Mouse (Mus musculus) cerebellum, adult 9-11 months (tissue): ENCODE results near the gene Slit2.

ENCODE experiments used
- DNase-seq: peaks from one replicate; pipeline ENCODE4 v3.0.0; 2022

The Slit2 gene

DNA sequence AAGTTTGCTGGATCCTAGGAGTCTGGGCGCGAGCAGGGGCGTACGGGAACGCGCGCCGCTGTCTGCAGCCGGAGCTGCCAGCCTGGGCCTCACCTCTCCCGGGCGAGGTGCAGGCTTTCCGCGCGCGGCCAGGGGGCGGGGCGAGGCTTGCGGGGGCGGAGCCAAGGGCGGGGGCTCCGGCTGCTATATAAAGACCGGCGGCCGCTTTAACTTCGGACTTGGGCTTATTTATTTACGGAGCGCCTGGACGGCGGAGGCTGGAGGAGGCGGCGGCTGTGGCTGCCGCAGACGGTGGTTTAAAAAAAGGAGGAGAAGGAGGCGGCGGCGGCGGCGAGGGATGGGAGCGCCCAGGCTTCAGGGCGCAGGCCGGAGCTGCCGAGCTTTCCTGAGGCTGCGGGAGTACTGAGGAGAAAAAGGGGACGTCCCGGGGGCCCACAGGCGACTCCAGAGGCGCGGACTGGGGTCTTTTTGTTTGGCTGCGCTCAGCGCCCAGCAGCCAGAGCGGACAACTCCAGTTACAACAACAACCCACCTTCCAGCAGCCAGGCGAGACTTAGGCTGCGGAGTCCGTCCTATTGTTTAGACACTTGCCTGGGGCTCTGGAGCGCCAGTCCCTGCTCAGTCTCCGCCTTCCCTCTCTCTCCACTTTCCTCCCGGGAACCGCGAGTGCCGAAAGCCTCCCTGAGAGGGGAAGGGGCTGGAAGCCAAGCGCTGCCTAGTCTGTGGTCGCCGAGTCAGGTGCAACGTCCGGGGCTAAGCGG, at the start of gene Slit2:
Gene Slit2 (plus strand): TSS at position 198 of the 761 bp plus-strand sequence.
- no peak for DNase-seq

DNA sequence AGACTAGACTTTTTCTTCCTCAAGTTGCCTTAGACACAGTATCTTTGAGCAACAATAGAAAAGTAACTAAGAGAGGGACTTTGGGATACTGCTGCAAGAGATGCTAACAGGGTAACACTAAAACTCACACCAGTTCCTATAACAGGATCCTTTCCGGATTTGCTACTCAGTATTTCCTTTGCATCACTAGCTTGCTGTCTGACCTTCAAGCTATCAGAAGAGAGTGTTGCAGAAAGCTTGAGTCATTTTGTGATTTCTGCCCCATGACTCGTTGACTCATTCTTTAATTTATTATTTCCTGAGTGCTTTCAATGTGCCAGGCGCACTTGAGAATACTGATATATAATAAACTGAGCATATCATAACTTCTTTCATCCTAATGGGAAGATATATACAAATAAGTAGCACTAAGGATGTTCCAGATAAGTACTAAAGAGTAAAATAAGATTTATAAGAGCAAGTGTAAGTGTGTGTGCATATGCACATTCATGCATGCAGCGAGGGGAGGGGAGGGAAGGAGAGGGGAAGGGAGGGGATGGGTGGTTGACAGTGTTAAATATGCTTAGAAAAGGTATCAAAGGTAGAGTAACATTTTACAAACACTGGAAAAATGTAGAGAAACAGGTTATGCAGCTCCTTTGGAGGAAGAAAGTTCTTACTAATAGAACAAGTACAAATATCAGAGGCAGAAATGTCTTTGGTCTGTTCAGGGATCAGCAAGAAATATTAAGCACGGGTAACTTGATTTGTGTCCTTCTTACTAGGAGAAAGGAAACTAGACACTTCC, 44.2 kb upstream of the Slit2 start:
- DNase-seq, result no peak

- no peak for DNase-seq
Measured at GRCm38 (mm10) chr5:47956451-47956850, 26.5 kb upstream of the Slit2 start.

DNA sequence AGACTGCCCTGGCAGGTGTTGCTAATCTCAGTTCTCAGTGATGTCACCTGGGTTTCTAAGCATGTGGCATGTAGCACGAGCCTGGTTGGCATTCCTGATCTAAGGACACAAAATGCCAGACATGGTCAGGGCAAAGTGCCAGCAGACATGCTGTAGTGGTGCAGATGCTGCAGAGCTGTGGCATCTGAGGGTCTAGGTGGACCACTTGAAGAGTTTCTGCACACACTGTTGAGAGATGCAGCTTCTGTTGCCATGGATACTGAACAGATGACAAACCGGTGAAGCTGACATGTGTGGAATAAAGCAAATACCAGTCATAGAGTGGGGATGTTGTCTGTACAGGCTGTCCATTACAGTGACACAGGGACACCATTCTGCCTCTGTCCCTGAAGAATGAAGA, 7.1 kb upstream of the Slit2 start:
- DNase-seq, result no peak

DNA sequence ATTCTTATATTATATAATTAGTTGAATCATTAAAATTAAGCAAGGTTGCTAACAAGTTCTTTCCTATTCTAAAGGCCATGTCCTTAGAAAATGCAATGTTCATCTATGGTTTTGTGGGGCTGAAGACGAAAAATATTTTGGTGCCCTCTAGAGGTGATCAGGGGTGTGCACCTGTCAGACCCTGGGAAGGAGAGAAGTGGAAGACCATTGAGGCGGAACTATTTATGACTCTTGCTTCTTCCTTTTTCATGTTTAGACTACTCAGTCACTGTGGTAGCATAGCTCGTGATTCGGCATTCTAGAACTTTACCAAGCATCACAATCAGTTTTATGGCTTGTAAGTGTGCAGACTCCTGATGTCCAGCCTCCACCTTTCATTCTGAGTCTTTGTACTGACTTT, 3.6 kb upstream of the Slit2 start:
- DNase-seq, result no peak

GRCm38 (mm10) chr5:47980459-47980858, 2.5 kb upstream of the Slit2 start:
- DNase-seq, result no peak

DNA sequence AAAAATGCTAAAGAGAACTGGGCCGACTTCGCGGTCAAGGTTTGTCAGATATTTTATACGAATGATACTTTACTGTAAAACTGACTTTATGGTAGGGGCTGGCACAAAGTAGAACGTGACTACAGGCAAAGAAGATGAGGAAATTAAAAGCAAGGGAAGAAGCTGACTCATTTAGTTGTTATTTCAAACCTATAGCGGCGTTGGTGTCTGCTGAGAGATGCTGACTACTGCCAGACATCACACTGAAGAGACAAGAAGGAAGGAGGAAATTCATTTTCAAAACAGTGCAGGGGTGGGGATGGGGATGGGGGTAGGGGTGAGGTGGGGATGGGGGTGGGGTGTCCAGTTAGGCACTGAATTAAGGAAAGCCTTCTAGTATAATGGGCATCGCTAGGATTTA, 987 bp upstream of the Slit2 start:
- DNase-seq, result no peak

DNA sequence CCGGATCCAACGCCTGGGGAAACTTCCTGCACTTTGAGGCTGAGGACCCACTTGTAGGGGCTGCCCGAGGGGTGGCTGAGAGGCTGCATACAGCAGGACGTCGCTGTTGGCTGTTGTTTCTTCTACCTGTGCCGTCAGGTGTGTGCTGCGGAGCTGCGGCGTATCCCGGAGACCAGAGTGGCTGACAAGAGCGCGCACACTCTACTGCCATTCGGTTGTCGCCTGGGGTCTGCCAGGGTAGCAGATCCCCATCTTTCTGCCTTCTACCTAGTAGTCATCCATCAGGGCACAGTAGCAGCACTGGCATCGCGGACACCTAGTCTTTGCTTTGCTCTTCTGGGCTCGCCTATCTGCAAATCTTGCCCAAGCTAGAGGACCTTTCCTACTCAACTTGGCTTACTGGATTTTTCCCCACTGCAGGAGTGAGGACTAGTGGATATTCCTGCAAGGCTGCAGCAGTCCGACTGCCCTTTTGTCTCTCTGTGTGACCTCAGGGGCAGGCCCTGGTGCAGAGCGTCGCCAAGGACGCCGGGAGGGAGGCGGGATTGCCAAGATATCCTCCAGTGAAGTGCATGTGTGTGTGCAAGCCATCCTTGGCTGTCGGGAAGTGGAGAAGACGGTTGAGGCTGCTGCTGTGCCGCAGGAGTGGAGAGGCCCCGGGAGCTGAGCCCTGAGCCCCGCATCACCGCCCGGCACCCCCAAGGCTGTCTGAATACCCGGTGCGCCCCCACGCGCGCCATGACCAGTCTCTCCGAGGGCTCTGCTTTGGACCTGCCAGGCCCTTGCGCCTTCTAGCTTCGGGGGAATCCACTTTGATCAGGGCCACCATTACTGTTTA, 1.0 kb downstream of the Slit2 start:
- no peak for DNase-seq

DNA sequence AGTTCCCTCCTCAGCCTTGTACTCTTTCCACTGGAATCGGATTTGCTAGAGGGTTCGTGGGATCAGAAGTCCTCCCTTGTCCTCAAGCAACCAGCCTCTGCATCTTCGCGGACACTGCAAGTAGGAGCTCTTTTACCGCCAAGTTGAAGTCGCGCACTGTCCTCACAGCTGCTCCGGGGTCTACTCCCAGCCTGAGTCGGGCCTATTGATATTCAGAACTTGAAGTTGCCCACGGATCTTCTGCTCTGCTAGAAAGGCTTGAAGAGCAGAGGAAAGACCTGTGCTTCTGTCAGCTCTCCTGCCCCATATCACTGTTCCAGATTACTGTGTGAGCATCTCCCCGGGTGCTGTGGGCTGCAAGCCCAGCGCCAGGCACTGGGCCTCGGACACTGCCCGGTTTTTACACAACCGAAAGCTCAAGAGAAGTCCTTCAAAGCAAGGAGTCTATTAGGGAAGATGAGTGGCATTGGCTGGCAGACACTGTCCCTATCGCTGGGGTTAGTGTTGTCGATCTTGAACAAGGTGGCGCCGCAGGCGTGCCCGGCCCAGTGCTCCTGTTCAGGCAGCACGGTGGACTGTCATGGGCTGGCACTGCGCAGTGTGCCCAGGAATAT, 1.8 kb downstream of the Slit2 start:
- DNase-seq, result no peak

GRCm38 (mm10) chr5:47985198-47985631, 2.3 kb downstream of the Slit2 start:
- DNase-seq, result no peak

DNA sequence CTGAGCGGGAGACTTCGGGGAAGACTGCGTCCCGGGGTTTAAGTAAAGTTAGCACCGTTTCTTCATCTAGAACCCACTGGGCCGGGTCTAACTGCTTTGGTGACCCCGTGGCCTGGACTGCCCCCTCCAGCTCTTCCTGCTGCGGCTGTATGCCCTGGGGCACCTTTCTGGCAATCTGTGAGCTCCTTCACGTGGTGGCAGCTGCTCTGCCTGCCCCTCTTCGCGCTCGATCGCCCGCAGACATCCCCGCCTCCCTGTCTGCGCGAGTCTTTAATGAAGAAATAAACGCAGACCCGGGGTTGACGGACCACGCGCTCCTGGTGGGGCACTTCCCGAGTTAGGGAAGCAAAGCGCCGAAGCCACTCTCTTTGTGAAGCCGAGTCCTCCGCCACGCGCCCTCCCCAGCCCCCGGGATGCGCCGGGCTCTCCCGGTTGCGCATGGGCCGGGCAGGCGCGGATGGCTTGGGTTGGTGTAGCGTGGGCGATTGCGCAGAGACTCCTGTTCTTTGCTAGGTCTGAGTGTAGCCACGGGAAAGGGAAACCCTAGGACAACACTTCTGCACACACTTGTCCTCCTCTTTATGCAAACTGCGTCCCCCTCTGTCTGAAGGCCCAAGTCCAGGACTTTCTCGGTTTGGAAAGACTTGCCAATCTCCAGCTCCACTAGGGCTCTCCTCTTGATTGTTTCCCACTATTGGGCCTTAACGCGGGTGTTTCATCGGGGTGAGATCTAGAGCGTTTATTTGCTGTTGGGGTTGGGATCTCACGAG, 3.1 kb downstream of the Slit2 start:
- no peak for DNase-seq

GRCm38 (mm10) chr5:47990926-47991325, 8.0 kb downstream of the Slit2 start:
- DNase-seq, result no peak

GRCm38 (mm10) chr5:48003708-48004415, 20.9 kb downstream of the Slit2 start:
- DNase-seq, result no peak

GRCm38 (mm10) chr5:48005533-48005932, 22.6 kb downstream of the Slit2 start:
- no peak for DNase-seq

DNA sequence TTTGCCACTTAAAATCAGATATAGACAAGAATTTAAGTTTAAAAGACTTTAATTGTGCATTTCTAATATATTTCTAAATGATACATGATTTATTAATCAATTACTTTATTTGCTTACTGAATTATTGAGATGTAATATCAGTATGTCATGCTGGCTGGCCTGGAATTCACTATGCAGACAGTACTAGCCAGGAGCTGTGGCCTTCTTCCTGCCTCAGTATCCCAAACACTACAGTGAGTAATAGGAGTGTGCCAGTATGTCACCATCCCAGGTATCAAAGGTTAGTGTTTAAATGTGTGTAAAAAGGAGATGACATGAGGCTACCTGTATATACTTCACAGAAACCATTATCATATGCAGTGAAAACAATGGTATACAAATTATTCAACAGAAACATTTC, 23.1 kb downstream of the Slit2 start:
- DNase-seq, result no peak

- DNase-seq, result no peak
Measured at GRCm38 (mm10) chr5:48023441-48023840, 40.5 kb downstream of the Slit2 start.

DNA sequence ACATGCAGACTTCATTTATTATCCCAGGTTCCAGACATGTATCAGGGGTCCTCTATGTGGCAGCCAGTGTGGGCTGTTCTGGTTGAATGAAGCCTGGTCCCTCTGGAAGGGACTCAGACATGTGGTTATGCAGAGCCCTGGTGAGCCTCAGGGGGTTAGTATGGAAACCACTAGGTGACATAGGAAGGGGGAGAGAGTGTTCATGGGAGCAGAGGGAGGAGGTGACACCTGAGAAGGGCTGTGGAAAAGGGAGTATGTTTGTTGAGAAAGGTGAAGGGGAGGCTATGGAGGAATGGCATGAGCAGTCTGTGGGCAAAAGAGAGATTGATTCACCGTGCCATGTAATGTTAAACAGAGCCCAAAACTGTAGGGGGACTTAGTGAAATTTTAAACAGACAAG, 51.9 kb downstream of the Slit2 start:
- no peak for DNase-seq

DNA sequence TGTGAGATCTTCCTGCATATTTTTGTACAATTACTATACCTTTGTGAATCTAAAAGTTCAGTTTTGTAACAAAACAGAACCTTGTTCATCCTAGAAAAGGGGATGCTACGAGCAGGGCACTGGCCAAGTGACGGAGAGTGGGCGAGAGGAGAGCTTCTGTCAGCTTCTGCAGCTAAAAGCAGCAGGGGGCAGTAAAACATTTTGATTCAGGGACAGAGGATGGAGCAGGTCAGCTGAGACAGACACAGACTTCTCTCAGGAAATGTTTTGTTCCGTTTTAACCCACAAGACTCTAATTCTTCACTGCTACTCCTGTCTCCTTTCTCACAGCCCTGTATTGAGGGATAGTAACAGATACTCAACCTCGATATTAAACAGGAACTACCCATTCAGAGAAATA, 55.1 kb downstream of the Slit2 start:
- DNase-seq, result no peak

GRCm38 (mm10) chr5:48048986-48049751, 66.2 kb downstream of the Slit2 start:
- DNase-seq, result no peak

GRCm38 (mm10) chr5:48050637-48051314, 67.8 kb downstream of the Slit2 start:
- no peak for DNase-seq
